Mouse (Mus musculus): ENCODE data around the gene Pygo2. TPM values are rescaled to one million over a fixed set of nuclear protein-coding genes. Genes with fewer than 3 reads are reported as not detected.
A peak's percentile ranks its signal among the peaks of the same experiment; 100 is the strongest.
"Not testable (repeated sequence)": the region's sequence is repeated elsewhere in the genome, so short reads cannot be mapped to it uniquely, and the experiment has no call there.

The Pygo2 gene
- total RNA-seq, 2 experiments from 2014 or later, result 5.6 to 11.5 TPM

DNA sequence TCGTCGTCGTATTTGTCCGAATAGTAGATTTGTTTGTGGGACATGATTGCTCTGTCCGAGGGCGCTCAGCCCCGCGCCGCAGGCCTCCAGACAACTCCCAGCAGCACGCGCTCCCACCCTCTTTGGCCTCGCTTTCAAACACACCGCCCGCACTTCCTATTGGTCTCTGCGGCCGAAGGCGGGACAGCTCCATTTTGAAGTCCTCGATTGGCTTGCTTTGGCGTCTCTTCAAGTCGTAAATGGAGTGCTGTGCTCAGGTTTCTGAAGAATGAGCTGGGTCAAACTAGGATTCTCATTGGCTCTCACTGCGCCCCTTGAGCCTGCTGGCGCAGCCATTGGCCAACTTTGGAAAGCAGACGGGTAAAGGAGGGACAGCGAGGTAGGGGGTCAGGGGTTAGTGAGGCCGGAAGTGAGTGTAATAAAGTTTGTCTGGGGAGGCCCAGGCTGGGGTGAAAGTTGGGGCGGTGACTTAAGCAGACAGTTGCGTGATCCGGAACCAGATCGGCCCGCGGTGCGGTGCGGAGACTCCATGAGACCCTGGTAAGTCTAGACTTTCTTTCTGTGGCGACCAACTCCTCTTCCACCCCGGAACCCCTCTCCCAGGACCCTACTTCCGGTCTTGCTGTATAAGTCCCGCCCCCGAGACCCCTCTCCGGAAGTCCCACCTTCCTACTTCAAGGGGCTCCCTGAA lies 11.7 kb upstream of the Pygo2 start, which contains the start of the genes Cks1b and Shc1:
TSS of gene Cks1b (minus strand) at position 214 of the 691 bp plus-strand sequence.
TSS of gene Shc1 (plus strand) at position 274 of the 691 bp plus-strand sequence.
- peak; percentile 83 for ATAC-seq (replicated peaks; ENCODE audit: low FRiP score, poor library complexity, severe bottlenecking)

GRCm38 (mm10) chr3:89418861-89419250 lies 11.2 kb upstream of the Pygo2 start:
- ATAC-seq (replicated peaks; ENCODE audit: low FRiP score, poor library complexity, severe bottlenecking), result peak; percentile 34; the same call in 1 of the 2 replicates

GRCm38 (mm10) chr3:89419571-89419970 lies 10.4 kb upstream of the Pygo2 start:
- no peak for ATAC-seq (replicated peaks; ENCODE audit: low FRiP score, poor library complexity, severe bottlenecking)

DNA sequence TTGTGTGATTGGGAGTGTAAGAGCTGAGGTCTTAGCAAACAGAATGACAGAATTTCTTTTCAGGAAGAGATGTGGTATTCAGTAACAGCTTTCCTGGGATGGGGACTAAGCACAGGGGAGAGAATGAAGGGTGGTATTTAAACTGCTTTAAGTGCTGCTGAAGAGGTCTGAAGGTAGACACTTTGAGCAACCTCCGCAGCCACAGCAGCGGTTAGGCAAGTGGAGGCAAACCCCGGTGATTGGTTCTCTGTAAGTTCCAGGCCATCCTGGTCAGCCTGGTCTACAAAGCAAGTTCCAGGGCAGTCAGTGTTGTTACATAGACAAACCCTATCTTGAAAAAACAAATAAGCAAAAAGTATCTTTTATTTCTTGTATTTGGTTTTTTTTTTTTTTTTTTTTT lies 10.0 kb upstream of the Pygo2 start:
- ATAC-seq (replicated peaks; ENCODE audit: low FRiP score, poor library complexity, severe bottlenecking), result no peak

DNA sequence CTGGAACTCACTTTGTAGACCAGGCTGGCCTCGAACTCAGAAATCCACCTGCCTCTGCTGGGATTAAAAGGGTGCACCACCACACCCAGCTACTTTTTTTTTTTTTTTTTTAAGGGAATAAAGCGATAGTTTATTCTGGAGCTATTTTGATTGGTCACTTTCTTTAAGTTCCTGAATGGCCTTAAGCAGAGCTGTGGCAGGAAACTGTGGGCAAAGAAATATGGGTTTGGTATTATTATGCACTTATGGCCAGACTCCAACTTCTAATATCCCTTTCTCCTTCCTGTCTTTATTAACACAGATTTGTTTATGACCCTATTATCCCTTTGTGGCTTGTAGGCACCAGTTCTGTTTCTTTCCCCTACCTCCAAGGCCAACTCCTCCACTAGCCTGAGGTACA lies 9.6 kb upstream of the Pygo2 start:
- ATAC-seq (replicated peaks; ENCODE audit: low FRiP score, poor library complexity, severe bottlenecking), result no peak

GRCm38 (mm10) chr3:89421002-89421774 lies 8.8 kb upstream of the Pygo2 start:
- ATAC-seq (replicated peaks; ENCODE audit: low FRiP score, poor library complexity, severe bottlenecking), result peak; percentile 77

DNA sequence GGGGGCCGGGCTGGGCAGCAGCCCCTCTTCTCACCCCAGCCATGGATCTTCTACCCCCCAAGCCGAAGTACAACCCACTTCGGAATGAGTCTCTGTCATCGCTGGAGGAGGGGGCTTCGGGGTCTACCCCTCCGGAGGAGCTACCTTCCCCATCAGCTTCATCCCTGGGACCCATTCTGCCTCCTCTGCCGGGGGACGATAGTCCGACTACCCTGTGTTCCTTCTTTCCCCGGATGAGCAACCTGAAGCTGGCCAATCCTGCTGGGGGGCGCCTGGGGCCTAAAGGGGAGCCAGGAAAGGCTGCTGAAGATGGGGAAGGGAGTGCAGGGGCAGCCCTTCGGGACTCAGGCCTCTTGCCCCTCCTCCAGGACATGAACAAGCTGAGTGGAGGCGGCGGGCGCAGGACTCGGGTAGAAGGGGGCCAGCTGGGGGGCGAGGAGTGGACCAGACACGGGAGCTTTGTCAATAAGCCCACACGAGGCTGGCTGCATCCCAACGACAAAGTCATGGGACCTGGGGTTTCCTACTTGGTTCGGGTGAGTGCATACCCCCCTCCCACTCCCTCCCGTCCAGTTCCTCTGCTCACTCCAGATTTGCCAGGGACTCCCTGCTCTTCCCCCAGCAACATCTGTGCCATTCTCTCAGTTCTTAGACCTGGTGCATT lies 8.1 kb upstream of the Pygo2 start:
- ATAC-seq (replicated peaks; ENCODE audit: low FRiP score, poor library complexity, severe bottlenecking), result no peak

GRCm38 (mm10) chr3:89422556-89423205 lies 7.3 kb upstream of the Pygo2 start:
- ATAC-seq (replicated peaks; ENCODE audit: low FRiP score, poor library complexity, severe bottlenecking), result no peak

GRCm38 (mm10) chr3:89424416-89425140 lies 5.4 kb upstream of the Pygo2 start:
- no peak for ATAC-seq (replicated peaks; ENCODE audit: low FRiP score, poor library complexity, severe bottlenecking)

GRCm38 (mm10) chr3:89425141-89425525 lies 4.9 kb upstream of the Pygo2 start:
- no peak for ATAC-seq (replicated peaks; ENCODE audit: low FRiP score, poor library complexity, severe bottlenecking)

GRCm38 (mm10) chr3:89425876-89426275 lies 4.1 kb upstream of the Pygo2 start:
- ATAC-seq (replicated peaks; ENCODE audit: low FRiP score, poor library complexity, severe bottlenecking), result no peak

GRCm38 (mm10) chr3:89429021-89429420 lies 993 bp upstream of the Pygo2 start:
- ATAC-seq (replicated peaks; ENCODE audit: low FRiP score, poor library complexity, severe bottlenecking), result not testable (repeated sequence)

DNA sequence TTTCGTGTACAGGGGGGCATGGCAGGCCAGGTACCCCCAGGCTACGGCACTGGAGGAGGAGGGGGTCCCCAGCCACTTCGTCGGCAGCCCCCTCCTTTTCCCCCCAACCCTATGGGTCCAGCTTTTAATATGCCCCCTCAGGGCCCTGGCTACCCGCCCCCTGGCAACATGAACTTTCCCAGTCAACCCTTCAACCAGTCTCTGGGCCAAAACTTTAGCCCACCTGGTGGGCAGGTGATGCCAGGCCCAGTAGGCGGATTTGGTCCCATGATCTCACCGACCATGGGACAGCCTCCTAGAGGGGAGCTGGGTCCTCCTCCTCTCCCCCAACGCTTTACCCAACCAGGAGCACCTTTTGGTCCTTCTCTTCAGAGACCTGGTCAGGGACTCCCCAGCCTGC lies 2.6 kb downstream of the Pygo2 start:
- no peak for ATAC-seq (replicated peaks; ENCODE audit: low FRiP score, poor library complexity, severe bottlenecking)

DNA sequence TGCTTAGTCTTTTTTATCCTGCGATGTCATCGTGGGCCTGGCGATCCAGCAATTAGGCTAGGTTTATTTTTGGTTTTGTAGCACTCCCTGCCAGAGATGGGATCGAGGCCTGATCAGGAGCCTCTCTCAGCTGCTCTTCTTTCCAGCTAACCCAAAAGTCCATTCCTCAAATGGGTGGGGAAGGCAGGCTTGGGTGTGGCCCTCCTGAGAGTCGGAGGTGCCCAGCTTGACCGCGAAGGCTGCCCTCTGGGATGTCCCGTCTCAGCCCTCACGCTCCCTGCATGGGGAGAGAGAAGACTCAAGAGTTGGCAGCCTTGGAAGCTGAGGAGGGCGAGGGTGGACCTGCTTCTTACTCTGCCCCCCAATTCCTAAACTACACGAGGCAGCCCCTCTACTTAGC lies 4.5 kb downstream of the Pygo2 start:
- ATAC-seq (replicated peaks; ENCODE audit: low FRiP score, poor library complexity, severe bottlenecking), result no peak

DNA sequence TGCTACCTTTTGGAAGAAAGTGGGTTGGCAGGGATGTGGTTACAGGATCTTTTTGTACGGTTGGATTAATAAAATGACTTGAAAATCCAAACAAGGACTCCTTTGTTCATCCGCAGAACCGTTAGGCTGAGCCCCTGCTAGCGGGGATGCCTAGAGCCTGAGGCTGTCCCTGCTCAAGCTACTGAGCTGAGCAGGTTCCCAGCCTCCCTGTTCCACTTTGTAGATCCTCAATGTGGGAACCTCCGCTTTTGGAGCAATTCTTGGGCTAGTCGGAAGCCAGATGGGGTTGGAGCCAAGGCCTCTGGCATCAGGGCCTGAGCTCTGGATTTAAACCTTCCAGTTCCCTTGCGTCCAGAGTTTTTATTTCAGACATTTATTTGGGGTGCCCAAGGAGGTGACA lies 5.0 kb downstream of the Pygo2 start:
- no peak for ATAC-seq (replicated peaks; ENCODE audit: low FRiP score, poor library complexity, severe bottlenecking)

DNA sequence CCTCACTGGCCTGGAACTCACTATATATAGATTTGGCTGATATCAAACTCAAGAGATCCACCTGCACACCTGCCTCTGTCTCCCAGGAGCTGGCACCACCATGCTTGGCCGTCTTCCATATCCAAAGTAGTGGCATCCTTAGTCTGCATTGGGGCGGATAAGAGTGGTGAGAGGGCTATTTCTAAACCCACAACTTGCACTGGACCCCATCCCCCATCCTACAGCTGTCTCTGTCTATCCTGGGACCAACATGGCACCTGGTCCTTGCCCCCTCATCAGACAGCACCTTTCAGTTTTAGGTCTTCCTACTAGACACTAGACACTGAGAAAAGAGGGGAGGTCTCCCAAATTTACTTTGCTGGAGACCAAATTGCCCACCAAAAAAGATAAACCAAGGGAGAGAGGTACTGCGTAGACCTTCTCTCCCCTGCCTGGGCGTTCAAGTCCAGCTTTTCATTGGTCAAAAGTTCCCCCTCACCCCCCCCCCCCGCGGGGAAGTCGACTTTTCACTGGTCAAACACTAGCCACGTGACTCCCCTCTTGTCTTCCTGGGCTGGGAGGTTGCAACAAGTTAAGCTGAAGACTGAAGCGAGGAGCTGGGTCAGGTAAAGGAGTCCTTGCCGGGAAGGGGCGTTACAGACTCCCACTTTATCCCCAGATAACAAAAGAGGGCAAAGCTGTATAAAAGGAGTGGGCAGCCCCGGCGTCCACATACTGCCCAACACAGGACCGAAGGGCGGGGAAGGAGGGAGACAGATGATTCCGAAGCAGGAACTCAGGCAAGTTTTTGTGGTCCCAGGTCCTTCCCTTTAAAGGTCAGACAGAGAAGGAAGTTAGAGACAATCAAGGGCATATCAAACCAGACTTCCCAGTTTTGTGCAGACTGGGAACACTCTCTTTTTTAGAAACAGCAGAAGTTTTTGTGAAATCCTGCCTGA lies 6.4 kb downstream of the Pygo2 start, which contains the start of gene Pbxip1:
TSS of gene Pbxip1 (plus strand) at position 531 of the 938 bp plus-strand sequence.
- peak; percentile 72 for ATAC-seq (replicated peaks; ENCODE audit: low FRiP score, poor library complexity, severe bottlenecking)

- no peak for ATAC-seq (replicated peaks; ENCODE audit: low FRiP score, poor library complexity, severe bottlenecking)
Observed at GRCm38 (mm10) chr3:89437269-89437668, 7.3 kb downstream of the Pygo2 start.

DNA sequence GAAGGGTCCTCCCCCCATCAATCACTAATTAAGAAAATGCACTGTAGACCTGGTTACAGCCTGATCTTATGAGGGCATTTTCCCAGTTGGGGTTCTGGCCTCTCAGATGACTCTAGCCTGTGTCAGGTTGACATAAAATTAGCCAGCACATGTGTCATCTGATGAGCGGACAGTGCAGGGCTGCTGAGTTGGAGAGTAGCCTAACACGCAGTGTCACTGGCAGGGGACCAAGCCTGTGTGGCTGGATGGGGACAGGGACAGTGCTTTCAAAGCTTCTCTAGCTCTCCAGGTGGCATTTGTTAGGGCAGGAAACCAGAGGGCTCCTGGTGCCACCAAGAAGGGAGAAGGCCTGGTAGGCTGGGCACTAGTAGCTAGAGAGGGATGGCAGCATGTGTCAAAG lies 10.7 kb downstream of the Pygo2 start:
- ATAC-seq (replicated peaks; ENCODE audit: low FRiP score, poor library complexity, severe bottlenecking), result no peak

Measured in erythroblast, adult 5-6 weeks (primary cell).